Mouse (Mus musculus): ENCODE measurements around the gene Gins2. TPM values are rescaled to one million over a fixed set of nuclear protein-coding genes. Genes with fewer than 3 reads are reported as not detected.

The Gins2 gene
- polyA plus RNA-seq (2015; fragmentation: Nextera tagmentation; extraction: Ambion mirVana) = 18.6 and 20.3 TPM in 2 replicates

DNA sequence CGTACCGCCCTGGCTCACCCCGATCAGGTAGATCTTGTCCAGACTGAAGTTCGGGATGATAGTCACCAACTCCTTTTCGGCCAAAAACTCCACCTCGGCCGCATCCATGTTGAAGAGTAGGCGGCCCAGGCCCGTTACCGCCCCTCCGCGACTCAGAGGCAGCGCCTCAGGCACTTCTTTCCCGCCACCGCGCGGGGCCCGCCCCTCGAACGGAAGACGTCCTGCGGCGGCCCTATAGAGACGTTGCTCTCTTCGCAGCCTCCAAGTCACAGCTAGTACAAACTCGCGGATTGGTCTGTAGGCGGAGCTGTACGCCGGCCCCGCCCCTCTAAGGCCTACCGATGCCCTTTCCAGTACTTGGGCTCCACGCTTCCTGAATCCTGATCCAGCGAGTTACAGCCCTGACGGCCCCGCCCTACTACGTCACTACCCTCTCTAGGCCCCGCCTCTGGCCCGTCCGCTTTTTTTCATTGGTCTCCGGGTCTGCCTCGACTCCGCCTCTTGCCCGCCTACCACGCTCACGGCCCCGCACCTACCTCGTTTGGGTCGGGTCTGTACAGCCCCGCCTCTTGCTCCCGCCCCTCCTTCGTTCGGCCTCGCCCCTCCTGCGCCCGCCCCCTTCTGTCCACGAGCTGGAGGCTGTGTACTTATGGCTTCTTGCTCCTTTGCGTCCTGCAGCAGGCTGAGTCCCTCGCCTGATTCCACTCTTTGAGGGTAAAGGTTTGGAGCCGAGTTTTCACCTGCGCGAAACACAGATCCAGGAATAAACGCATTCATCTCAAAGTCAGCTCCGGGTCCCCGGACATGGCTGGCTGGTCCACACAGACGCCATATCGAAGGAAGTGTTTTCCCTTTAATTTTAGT lies at the start of gene Gins2:
Gins2 (minus strand) TSS at position 397 of the 864 bp plus-strand sequence.
- no peaks in the 10 kb centered on the region for H3K9me3 ChIP-seq (ENCODE audit: low read length)
- ATAC-seq (peak; percentile 98), DNase-seq (peak; percentile 99)
- peak within 1 kb of the TSS; percentile 44 for H3K27ac ChIP-seq (ENCODE audit: low read depth)
- peak within 1 kb of the TSS; percentile 95 for H3K4me2 ChIP-seq (ENCODE audit: low read depth, low read length)
- H3K36me3 ChIP-seq (replicated peaks; ENCODE audit: insufficient read depth, low read length) = peaks cover 7% of the 10 kb centered on the region
- peak within 1 kb of the TSS; percentile 75 for H3K9ac ChIP-seq (replicated peaks)
- no peaks in the 10 kb centered on the region for H3K27me3 ChIP-seq (ENCODE audit: insufficient read depth, low read length)
- peak; percentile 32; the same call in 1 of the 2 replicates for TF ChIP-seq CTCF (IDR thresholded peaks at IDR 0.05; ENCODE audit: low read depth)
- peak; percentile 59; the same call in 1 of the 2 replicates for TF ChIP-seq EP300 (IDR thresholded peaks at IDR 0.05; ENCODE audit: low read depth)
- peak within 1 kb of the TSS; percentile 73 for H3K4me3 ChIP-seq (ENCODE audit: low read depth, low read length)
- peaks cover 12% of the 10 kb centered on the region for H3K4me1 ChIP-seq (ENCODE audit: insufficient read depth)
- under 1% methylated on average over 67 of the region's 67 CpGs for WGBS (ENCODE audit: insufficient replicate concordance)

DNA sequence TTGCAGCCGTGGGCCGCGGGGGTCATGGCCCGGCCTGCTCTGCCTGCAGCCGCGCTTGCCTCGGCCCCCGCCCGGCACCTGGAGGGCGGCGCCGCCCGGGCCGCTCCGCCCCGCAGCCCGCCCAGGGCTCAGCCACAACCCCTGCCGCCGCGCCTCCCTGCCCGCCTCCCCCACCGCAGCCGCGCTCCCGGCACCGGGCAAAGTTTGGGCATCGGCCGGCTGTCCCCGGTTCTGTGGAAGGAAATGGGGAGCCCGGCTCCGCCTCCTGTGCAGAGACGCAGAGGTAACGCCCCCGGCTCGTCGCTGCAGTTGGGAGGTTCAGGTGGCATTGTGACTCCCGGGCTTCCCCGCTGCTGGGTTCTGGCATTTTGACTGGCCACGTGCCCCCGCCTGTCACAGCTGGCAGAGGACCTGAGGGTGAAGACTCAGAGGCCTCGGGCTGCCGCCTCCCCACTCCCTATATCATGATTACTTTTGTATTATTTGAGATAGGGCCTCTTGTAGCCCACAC lies 45.3 kb upstream of the Gins2 start:
- WGBS (ENCODE audit: insufficient replicate concordance) = 1% methylated on average over 30 of the region's 42 CpGs
- ATAC-seq (peak; percentile 85), DNase-seq (peak; percentile 72)
- Histone ChIP-seq H3K36me3 (replicated peaks; ENCODE audit: insufficient read depth, low read length) (no peaks in the 10 kb centered on the region), H3K4me1 (ENCODE audit: insufficient read depth) (peaks cover 12% of the 10 kb centered on the region), H3K27ac (ENCODE audit: low read depth) (no peak overlapping the region), H3K9ac (replicated peaks) (peak overlapping the region; percentile 61), H3K9me3 (ENCODE audit: low read length) (no peaks in the 10 kb centered on the region), H3K4me2 (ENCODE audit: low read depth, low read length) (peak overlapping the region; percentile 96), H3K27me3 (ENCODE audit: insufficient read depth, low read length) (peaks cover 15% of the 10 kb centered on the region), H3K4me3 (ENCODE audit: low read depth, low read length) (peak overlapping the region; percentile 55)
- no peak for TF ChIP-seq CTCF (IDR thresholded peaks at IDR 0.05; ENCODE audit: low read depth)
- TF ChIP-seq EP300 (IDR thresholded peaks at IDR 0.05; ENCODE audit: low read depth) = no peak

DNA sequence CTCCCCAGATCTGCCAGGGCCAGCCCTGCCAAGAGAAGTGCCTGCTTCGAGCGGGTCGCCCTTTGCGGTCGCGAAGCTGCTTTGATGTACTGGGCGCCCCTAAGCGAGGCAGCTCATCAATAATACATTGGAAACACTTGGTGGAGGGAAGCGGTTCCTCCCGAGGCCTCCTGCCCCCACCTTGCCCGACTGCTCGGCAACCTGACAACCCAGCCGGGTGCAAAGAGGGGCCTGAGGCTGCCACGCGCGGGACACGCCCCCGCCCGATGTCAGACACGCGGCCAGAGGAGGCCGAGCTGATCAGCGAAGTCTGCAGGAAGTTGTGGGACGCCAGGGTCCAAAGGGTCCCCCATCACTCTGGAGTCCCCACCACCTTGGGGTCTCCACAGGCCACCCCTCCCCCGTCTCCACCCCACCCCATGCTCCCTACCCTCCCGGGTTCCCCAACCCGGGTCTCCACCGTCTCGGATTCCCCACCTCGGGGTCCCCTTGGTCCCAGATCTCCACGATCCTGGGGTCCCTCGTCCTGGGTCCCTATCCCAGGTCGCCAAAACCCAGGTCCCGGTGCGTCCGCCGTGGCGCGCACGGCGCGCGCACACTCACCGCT lies 44.7 kb upstream of the Gins2 start:
- 2% methylated on average over 43 of the region's 44 CpGs for WGBS (ENCODE audit: insufficient replicate concordance)
- peak; percentile 22; the same call in 1 of the 2 replicates for ATAC-seq
- Histone ChIP-seq H3K4me3 (ENCODE audit: low read depth, low read length) (peak overlapping the region; percentile 55), H3K9me3 (ENCODE audit: low read length) (no peaks in the 10 kb centered on the region), H3K9ac (replicated peaks) (peak overlapping the region; percentile 61), H3K4me1 (ENCODE audit: insufficient read depth) (peaks cover 12% of the 10 kb centered on the region), H3K36me3 (replicated peaks; ENCODE audit: insufficient read depth, low read length) (no peaks in the 10 kb centered on the region), H3K27ac (ENCODE audit: low read depth) (no peak overlapping the region), H3K27me3 (ENCODE audit: insufficient read depth, low read length) (peaks cover 15% of the 10 kb centered on the region), H3K4me2 (ENCODE audit: low read depth, low read length) (peak overlapping the region; percentile 96)
- TF ChIP-seq EP300 (IDR thresholded peaks at IDR 0.05; ENCODE audit: low read depth) (no peak), CTCF (IDR thresholded peaks at IDR 0.05; ENCODE audit: low read depth) (no peak)
- DNase-seq = no peak

DNA sequence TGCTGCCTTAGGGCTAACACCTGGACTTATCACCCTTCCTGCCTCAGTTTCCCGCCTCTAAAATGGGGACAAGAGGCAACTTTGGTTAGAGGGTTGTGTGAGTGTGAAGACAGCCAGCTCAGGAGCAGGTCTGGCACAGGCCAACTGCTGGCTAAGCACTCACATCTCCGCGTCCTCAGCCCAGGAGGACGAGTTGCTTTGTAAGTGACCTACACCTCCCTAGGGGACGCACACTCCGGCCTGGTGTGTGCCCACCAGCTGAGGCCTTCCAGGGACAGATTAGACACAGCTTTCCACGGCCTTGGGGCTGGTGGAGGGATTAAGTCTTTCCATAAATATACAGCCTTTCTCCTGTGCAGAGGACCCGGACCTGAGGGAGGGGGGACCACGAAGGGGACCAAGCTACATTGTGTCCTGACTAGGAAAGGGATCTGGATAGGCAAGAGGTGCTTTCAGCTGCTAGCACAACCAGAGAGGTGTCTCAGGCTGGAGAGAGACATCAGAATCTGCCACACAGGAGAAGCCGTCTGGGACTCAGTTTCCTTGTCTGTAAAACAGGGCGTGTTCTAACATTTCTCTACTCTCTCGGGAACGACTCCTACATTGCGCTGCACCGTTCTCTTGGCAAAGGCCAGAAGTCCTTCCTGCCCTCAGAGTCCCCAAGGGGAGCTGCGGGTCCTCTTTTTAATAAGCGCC lies 44.0 kb upstream of the Gins2 start:
- no peak for DNase-seq
- no peaks in the 10 kb centered on the region for H3K36me3 ChIP-seq (replicated peaks; ENCODE audit: insufficient read depth, low read length)
- no peak overlapping the region for H3K9ac ChIP-seq (replicated peaks)
- no peaks in the 10 kb centered on the region for H3K9me3 ChIP-seq (ENCODE audit: low read length)
- no peak overlapping the region for H3K27ac ChIP-seq (ENCODE audit: low read depth)
- H3K4me2 ChIP-seq (ENCODE audit: low read depth, low read length) = peak overlapping the region; percentile 96
- H3K4me3 ChIP-seq (ENCODE audit: low read depth, low read length) = 0 out of 2 replicates have a peak overlapping the region, but pooled peaks have one; percentile 55
- no peak for ATAC-seq
- 54% methylated on average over 17 of the region's 17 CpGs for WGBS (ENCODE audit: insufficient replicate concordance)
- peaks cover 12% of the 10 kb centered on the region for H3K4me1 ChIP-seq (ENCODE audit: insufficient read depth)
- TF ChIP-seq EP300 (IDR thresholded peaks at IDR 0.05; ENCODE audit: low read depth) (no peak), CTCF (IDR thresholded peaks at IDR 0.05; ENCODE audit: low read depth) (no peak)
- H3K27me3 ChIP-seq (ENCODE audit: insufficient read depth, low read length) = peaks cover 15% of the 10 kb centered on the region

DNA sequence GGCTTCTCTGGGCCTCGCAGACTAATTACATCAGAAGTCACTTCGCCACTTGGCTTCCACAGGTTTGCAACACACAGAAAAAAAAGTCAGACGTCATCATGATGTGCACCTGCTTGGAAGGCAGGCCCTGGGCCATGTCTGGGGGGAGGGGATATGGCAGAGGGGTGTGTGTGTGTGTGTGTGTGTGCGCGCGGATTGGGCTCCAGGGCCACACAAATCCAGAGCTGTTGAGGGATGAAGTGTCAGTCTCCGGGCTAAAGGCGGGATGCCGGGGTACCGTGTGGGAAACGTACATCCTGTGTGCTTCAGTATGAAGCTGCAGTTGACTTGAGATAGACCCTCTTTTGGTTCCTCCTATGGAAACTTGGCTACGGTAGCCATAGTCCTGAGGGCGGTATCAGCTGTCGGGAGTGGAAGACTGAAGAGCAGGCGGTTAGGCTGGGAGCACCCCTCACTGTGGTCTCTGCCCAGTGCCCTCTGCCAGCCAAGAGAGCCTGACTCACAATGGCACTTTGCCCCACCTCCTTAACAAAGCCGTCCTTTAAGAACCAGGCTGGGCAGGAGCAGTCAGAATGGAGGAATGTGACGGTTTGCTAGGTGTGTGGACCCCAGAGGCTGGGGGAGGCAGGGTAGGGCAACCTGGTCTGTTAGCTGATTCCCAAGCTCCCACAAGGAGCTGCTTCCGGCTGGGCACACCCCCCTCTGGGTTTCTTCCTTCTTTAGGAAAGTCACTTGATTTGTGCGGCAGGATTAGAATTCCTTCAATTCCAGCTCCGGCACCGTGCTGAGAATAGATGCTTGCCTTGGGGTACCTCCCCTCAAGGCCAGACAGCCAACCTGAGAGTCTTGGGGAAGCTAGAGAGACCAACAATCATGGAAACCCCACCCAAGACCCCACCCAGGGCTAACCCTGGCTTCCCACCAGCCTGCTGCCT lies 42.6 kb upstream of the Gins2 start:
- Histone ChIP-seq H3K36me3 (replicated peaks; ENCODE audit: insufficient read depth, low read length) (no peaks in the 10 kb centered on the region), H3K9ac (replicated peaks) (no peak overlapping the region), H3K4me1 (ENCODE audit: insufficient read depth) (peaks cover 12% of the 10 kb centered on the region), H3K9me3 (ENCODE audit: low read length) (no peaks in the 10 kb centered on the region), H3K4me3 (ENCODE audit: low read depth, low read length) (no peak overlapping the region), H3K4me2 (ENCODE audit: low read depth, low read length) (no peak overlapping the region), H3K27me3 (ENCODE audit: insufficient read depth, low read length) (peaks cover 15% of the 10 kb centered on the region), H3K27ac (ENCODE audit: low read depth) (no peak overlapping the region)
- ATAC-seq (no peak), DNase-seq (no peak)
- WGBS (ENCODE audit: insufficient replicate concordance) = 84% methylated on average over 21 of the region's 21 CpGs
- TF ChIP-seq CTCF (IDR thresholded peaks at IDR 0.05; ENCODE audit: low read depth) (no peak), EP300 (IDR thresholded peaks at IDR 0.05; ENCODE audit: low read depth) (no peak)
